Mouse (Mus musculus) stomach, postnatal 0 days (tissue): ENCODE data around the gene Ddx19b. TPM values are rescaled to one million over a fixed set of nuclear protein-coding genes. Genes with fewer than 3 reads are reported as not detected.

Experiments used
- ATAC-seq: fragments of 200-750 bp; cut with Nextera tagmentation; 2 replicates; pipeline ENCODE4 v1.8.0; 2017; ENCODE audit not compliant: low FRiP score, low TSS enrichment
- DNase-seq: peaks from one replicate; pipeline ENCODE4 v3.0.0-alpha.2; 2016; ENCODE audit warnings: low spot score
- H3K27ac ChIP-seq: fragments of 300-500 bp; sonication (generic); replicated peaks from 2 replicates; pipeline ENCODE4 v1.5.1; 2014; ENCODE audit warnings: mild to moderate bottlenecking, control low read depth
- H3K27me3 ChIP-seq: fragments of 300-500 bp; sonication (generic); 2 replicates; pipeline ENCODE4 v1.6.1; 2014; ENCODE audit warnings: low read length; ENCODE audit not compliant: control insufficient read depth, insufficient read depth
- H3K36me3 ChIP-seq: fragments of 300-500 bp; sonication (generic); 2 replicates; pipeline ENCODE4 v1.6.1; 2014; ENCODE audit warnings: low read length, mixed read lengths; ENCODE audit not compliant: control insufficient read depth, insufficient read depth
- H3K4me1 ChIP-seq: fragments of 300-500 bp; sonication (generic); replicated peaks from 2 replicates; pipeline ENCODE4 v1.6.1; 2014; ENCODE audit warnings: antibody characterized with exemption; ENCODE audit not compliant: control insufficient read depth, insufficient read depth
- H3K4me2 ChIP-seq: fragments of 300-500 bp; sonication (generic); replicated peaks from 2 replicates; pipeline ENCODE4 v1.6.1; 2014; ENCODE audit warnings: low read depth, mild to moderate bottlenecking, control low read depth, moderate library complexity
- H3K4me3 ChIP-seq: fragments of 300-500 bp; sonication (generic); 2 replicates; pipeline ENCODE4 v1.5.1; 2014; ENCODE audit warnings: low read depth, low read length, control low read depth
- H3K9ac ChIP-seq: fragments of 300-500 bp; sonication (generic); 2 replicates; pipeline ENCODE4 v1.6.1; 2014; ENCODE audit warnings: mild to moderate bottlenecking, low read length, control low read depth, mixed read lengths
- H3K9me3 ChIP-seq: fragments of 300-500 bp; sonication (generic); 2 replicates; pipeline ENCODE4 v1.6.1; 2016; ENCODE audit warnings: low read length; ENCODE audit not compliant: control insufficient read depth
- CTCF ChIP-seq: IDR thresholded peaks from 2 replicates; pipeline ENCODE4 v1.5.1; 2016; ENCODE audit warnings: antibody characterized with exemption, low read depth, mild to moderate bottlenecking, moderate library complexity
- EP300 ChIP-seq: optimal IDR thresholded peaks from 2 replicates; pipeline ENCODE3; 2016; ENCODE audit warnings: antibody characterized with exemption
- WGBS: fragments of 180-500 bp; shearing (Covaris S2); extraction: QIAGEN DNeasy Blood & Tissue Kit; methylation state at CpG from one replicate; pipeline ENCODE4 v1.1.7; 2014; 5-methylcytosine and 5-hydroxymethylcytosine counted together
- microRNA-seq: library from miRNA; unstranded; fragments of <30 nt; microRNA quantifications from one replicate; pipeline ENCODE4, GENCODE M21; 2016
- polyA plus RNA-seq: library from polyadenylated mRNA; unstranded; fragments of >200 nt; fragmentation: Nextera tagmentation; extraction: Ambion mirVana; gene quantifications from 2 replicates; pipeline ENCODE4 v1.2.1, GENCODE M21; 2015

Gene Ddx19b
- polyA plus RNA-seq, 1 experiment from 2014 or later, result 4.8 TPM

- Histone ChIP-seq H3K9me3 (no peaks in the 10 kb centered on the region), H3K4me2 (no peak overlapping the region), H3K36me3 (peaks cover 4% of the 10 kb centered on the region; the same call in 1 of the 2 replicates), H3K9ac (no peak overlapping the region), H3K4me1 (no peaks in the 10 kb centered on the region), H3K27ac (no peak overlapping the region), H3K27me3 (no peaks in the 10 kb centered on the region), H3K4me3 (no peak overlapping the region)
- ATAC-seq (no peak), DNase-seq (no peak)
- TF ChIP-seq CTCF (no peak), EP300 (no peak)
- 59% methylated on average over 8 of the region's 8 CpGs for WGBS
Observed at GRCm38 (mm10) chr8:110954776-110955175, 76.8 kb downstream of the Ddx19b start.

Small RNAs within 50 kb of the gene (microRNA-seq; reads per million reads assigned to microRNA genes)
- not detected for gene Gm24103
- gene Mir3473d, result not detected

Other genes starting within 250 kb of the Ddx19b start
- gene Il34, start 225.8 kb downstream of the Ddx19b start, polyA plus RNA-seq, result 5.0 and 6.4 TPM in 2 replicates
- 34.1 and 34.9 TPM in 2 replicates for gene Cog4, start 185.2 kb downstream of the Ddx19b start, polyA plus RNA-seq
- gene Sf3b3, start 185.0 kb downstream of the Ddx19b start, polyA plus RNA-seq, result 38.6 and 39.0 TPM in 2 replicates
- 6.0 and 6.5 TPM in 2 replicates for gene Fuk, start 129.3 kb downstream of the Ddx19b start, polyA plus RNA-seq
- 7.1 and 7.3 TPM in 2 replicates for gene St3gal2, start 111.8 kb downstream of the Ddx19b start, polyA plus RNA-seq
- 6.2 and 7.5 TPM in 2 replicates for gene Ddx19a, start 34.0 kb downstream of the Ddx19b start, polyA plus RNA-seq
- 27.4 and 28.8 TPM in 2 replicates for gene Aars, start 1.4 kb upstream of the Ddx19b start, polyA plus RNA-seq
- 8.6 and 10.0 TPM in 2 replicates for gene Exosc6, start 24.6 kb upstream of the Ddx19b start, polyA plus RNA-seq
- not detected in 2 replicates for gene Clec18a, start 60.7 kb upstream of the Ddx19b start, polyA plus RNA-seq
- gene Pdpr, start 62.9 kb upstream of the Ddx19b start, polyA plus RNA-seq, result 4.9 and 5.8 TPM in 2 replicates
- gene Glg1, start 227.5 kb upstream of the Ddx19b start, polyA plus RNA-seq, result 25.1 and 27.3 TPM in 2 replicates